Mouse (Mus musculus): ENCODE measurements around the gene Zbtb16.

Gene Zbtb16

DNA sequence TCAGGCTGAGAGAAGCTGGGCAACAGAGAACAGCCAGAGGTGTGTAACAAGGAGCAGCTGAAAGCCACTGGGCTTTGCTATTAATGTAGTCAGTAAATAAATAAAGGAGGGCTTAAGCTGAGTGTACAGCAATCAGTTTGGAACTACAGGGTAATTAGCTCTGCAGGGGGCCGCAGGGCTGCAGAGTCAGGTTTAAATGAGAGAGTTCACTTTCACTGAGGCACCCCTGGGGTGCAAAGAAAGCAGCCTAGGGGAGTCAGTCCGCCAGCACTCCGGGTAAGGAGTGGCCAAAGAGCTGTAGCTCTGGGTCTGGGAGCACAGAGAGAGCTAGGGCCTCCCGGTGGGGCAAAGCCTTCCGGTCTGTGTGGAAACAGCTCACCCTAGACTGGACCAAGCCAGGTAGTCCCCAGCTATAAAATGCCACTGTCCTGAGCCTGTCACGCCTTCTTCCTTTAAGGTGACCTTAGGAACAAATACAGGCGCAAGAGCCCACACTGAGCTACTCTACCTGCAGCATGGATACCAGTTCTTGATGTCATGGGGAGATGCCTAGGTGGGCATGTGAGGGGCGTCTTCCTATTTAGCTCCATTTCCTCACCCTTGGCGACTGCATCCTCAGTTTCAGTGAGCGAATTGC is 188.3 kb downstream of the Zbtb16 start:
- in situ Hi-C loops (cut with MboI, MseI) = loop anchor here (5.0 to 10.0 kb wide), 2 partner anchors 245 to 847 kb away; no protein-coding TSS in a partner anchor

DNA sequence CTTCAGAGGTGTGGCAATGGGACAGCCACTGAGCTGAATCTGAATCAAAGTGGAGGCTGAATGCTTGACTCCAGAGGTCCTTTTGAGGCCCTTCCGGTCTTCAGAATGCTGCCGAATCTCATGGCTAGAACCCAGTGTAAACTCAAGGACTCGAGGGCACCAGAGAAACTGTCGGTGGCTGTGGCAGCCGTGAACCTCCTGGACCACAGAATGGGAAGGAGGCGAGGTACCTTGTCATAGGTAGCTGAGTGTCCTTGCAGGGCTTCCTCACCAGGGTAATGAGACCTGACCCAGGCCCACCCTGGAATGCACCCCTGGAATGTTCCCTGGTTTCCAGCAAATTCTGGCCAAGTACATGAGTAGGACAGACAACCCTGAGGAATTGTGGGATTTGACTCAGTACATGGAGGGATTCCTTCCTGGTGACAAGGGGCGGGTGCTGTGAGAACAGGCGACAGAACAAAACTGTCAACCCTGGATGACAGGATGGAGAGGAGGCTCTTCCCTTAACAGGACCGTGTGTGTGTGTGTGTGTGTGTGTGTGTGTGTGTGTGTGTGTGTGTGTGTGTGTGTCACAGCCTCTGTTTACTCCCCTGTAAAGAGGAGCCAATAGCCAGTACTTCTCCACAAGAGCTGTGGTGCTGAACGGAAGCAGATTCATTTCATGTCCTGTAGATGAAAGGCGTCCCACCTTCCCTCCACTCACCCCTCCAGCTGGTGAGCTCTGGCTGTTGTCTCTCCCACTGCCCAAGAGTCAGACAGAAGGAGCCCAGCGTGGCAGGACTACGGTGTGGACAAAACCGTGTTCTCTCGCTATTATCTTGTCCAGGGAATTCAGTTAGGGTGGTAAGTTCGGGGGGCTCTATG is 189.0 kb downstream of the Zbtb16 start:
- in situ Hi-C loops (cut with MboI, MseI) = loop anchor here (5.0 to 10.0 kb wide), 2 partner anchors 245 to 848 kb away; no protein-coding TSS in a partner anchor

DNA sequence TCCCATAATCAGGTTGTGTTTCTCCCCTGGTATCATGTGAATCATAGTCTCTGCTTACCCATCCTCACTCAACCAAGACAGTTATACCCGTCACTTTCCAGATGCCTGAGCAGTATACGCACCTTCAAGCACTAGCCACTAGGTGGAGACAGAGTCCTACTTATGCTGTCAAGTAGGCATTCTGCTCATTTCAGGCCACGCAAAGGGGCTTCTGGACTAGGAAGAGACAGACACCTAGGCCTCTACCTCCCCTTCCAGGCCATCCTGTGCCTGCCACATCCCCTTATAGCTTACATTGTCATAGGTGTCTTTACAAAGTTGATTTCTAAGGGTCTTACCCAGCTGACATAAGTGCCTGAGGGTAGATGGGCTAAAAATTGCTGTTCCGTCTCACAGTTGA is 189.8 kb downstream of the Zbtb16 start:
- in situ Hi-C loops (cut with MboI, MseI) = loop anchor here (5.0 to 10.0 kb wide), 2 partner anchors 246 to 849 kb away; no protein-coding TSS in a partner anchor

DNA sequence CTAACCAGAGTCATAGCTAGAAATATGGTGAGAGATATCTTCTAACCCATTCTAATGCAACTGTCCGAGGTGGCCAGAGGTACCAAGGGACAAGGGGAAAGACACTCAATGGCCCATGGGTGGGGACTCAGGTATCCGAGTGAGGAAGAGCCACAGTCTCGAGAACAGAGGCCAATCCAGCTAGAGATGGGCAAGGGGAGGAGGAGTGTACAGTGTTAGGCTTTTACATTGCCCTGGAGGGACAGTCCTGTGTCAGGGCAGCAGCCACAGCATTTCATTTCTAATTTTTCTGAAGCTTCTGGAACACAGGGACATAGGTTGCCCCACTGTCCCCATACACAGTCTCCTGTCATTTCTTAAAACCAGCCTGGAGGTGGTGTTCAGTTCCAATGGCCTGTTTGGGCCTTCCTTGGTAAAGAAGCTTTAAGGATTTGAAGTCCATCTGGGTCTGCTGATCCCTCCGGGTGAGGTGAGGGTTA is 190.3 kb downstream of the Zbtb16 start:
- in situ Hi-C loops (cut with MboI, MseI) = loop anchor here (5.0 to 10.0 kb wide), 2 partner anchors 247 to 849 kb away; no protein-coding TSS in a partner anchor

DNA sequence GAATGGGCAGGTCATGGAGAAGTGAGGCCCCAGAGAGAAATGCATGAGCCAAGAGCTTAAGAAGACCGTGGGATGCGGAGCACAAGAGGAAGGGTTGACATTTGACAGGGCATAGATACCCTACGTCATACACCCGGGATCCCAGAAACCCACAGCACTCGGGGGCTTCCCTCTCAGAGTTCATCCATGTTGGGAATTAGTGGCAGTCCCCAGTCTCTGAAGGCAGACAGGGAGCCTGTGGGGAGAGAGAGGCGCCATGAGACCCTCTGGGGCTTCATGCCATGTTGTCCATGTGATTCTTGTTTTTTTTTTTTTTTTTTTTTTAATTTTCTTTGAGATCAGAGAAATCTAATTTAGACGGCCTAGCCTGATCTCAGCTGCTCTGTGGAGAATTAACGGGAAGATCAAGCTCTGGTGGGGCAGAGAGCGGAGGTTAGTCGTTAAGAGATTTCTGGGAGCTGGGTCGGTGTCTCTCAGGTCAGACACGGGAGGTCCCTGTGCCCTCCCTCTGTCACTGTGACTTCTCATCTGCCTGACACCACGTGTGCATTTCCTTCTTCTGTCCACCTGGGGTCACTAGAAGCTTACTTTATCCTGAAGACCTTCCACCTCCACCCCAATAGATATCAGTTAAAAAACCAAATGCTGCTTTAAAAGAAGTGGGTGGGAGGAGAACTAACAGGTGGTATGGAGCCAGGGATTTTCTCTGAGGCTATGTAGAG is 190.9 kb downstream of the Zbtb16 start:
- in situ Hi-C loops (cut with MboI, MseI) = loop anchor here (5.0 to 10.0 kb wide), 2 partner anchors 247 to 850 kb away; no protein-coding TSS in a partner anchor

DNA sequence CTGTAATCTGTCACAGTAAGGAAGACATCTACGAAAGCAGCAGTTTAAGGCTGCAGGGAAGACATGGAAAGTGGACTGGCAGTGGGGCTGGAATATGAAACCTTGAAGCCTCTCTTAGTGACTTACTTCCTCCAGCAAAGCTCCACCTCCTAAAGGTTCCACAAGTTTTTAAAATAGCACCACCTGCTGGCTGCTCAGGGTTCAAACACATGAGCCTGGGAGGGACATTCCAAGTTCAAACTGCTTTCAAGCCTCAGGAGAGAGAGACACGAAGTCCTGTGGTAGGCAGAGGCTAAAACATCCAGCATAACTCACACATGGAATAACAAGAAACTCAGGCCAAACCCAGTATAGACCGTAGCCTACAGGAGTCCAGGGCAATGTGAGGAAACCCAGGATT is 191.6 kb downstream of the Zbtb16 start:
- in situ Hi-C loops (cut with MboI, MseI) = loop anchor here (10.0 kb wide), 1 partner anchor 850 kb away; no protein-coding TSS in a partner anchor

DNA sequence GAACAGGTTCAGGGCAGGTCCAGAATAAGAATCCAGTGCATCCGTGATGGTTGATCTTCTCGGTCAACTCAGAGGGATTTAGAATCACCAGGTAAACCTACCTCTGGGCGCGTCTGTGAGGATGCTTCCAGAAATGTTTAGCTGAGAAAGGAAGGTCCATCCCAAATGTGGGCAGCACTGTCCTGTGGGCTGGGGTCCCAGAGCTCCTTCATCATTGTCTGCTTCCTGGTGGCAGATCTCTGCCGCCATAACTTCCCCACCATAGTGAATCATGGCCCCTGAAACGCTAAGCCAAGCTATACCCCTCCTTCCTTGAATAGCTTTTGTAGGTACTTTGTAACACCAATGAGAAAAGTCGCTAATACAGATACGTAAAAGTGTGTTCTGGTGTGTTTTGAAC is 194.4 kb downstream of the Zbtb16 start:
- in situ Hi-C loops (cut with MboI, MseI) = loop anchor here (10.0 kb wide), 1 partner anchor 853 kb away; no protein-coding TSS in a partner anchor

DNA sequence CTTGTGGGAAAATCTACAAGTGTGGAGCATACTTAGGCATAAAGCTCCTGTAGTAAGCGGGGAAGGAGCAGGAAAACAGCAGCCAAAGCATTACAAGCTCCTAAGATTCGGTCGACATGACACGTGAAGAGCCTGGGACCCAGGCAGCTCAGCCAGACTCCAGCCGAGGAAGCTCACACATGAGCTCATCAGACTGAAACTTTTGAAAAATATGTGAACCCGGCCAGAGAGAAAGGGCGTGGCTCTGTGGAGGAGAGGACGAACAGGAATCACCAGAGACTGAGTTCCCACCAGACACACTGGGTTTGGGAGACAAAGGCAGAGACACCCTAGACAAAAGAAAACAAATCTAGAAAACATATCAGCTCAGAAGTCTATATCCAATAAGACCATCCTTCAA is 195.1 kb downstream of the Zbtb16 start:
- in situ Hi-C loops (cut with MboI, MseI) = loop anchor here (10.0 kb wide), 1 partner anchor 854 kb away; no protein-coding TSS in a partner anchor

DNA sequence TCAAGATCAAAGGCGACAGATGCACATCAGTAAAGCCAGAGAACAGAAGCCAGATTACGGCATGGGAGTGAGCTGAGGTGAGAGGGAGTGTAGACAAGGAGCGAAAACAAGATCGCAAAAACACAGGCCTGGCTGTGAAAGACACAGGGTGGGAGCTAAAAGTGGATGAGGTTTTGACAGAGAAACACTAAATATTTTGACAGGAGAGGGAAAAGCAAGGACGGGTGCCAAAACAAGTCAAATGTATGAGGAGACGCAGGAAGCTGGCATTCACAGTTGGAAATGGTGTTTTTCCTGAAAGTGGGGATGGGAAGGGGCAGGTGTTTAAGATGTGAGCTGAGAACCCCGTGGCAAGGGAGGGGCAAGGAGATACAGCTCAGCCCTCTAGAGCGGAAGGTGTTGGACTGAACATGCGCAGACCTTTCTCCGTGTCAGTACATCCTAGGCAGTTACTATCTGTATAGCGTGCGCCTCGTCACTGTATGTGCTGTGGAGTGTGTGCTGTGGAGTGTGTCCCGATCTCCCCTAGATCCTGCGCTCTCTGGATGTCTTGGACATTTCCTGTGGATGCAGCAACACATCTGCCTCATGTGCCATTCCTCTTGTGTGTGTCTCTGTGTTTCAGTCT is 197.7 kb downstream of the Zbtb16 start:
- in situ Hi-C loops (cut with MboI, MseI) = no loop called here

DNA sequence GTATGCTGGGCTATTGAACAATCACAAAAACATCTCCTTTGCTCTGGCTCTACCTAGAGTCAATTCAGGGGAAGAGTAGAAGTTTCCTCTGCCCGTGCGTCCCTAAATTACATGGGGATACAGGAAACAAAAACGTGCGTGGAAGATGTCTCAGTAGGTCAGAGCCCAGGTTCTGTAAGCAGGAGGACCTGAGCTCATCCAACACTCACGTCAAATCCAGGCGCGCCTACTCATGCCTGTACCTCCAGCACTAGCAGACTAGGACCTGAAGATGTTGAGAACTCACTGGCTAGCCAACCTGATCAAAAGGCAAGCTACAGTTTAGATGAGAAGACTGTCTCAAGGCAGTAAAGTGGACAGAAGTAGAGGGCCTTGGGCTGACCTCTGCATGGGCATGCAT is 198.9 kb downstream of the Zbtb16 start:
- in situ Hi-C loops (cut with MboI, MseI) = no loop called here

DNA sequence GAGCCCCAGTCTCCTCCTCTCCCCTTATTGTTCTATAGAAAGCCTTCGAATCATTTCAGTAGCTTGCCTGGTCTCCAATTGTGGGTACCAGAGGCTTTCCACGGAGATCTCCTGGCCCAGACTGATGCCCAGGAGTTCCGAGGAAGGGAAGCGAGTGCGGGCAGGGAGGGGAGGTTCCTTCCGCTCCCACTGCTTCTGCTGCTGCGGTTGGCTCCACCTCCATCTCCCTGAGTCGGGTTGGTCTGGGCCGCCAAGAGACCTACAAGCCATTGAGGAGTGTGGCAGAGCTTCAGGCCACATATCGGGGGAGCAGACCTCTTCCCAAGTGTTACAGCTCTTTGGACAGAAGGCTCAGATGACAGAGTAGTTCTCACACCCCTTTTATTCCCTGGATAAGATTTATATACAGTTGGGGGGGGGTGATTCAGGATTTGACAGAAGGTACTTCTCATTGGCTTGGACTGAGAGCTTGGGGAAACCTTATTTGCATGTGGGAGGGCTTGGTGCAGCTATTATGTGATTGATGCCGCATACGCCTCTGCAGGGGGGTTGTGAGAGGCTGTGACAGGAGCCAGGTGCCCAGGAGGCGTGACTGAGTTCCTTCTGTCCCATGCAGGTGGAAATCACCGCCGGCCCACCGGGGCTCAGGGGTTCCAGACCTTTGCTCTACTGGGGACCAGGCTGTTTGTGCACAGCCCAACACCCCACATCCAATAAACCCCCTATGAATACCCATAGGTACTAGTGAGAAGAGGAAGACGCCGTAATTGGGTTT is 200.3 kb downstream of the Zbtb16 start:
- in situ Hi-C loops (cut with MboI, MseI) = no loop called here

DNA sequence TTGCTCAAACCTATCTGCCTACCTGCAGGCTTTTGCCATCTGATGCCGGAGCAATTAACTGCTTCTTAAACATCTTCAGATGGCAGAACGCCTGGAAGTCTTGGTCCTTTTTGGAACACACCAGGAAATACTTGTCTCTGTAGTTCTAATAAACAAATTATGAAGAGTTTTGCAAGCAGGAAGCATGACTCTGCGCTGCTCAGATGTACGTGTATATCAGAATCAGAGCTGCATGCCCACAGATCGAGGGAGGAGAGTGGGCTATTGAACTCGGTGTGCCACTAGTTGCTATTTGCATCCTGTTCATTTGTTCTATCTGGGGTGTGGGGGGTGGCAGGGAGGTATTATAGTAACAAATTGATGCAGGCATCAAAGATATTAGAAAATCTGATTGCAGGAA is 202.9 kb downstream of the Zbtb16 start:
- in situ Hi-C loops (cut with MboI, MseI) = no loop called here

DNA sequence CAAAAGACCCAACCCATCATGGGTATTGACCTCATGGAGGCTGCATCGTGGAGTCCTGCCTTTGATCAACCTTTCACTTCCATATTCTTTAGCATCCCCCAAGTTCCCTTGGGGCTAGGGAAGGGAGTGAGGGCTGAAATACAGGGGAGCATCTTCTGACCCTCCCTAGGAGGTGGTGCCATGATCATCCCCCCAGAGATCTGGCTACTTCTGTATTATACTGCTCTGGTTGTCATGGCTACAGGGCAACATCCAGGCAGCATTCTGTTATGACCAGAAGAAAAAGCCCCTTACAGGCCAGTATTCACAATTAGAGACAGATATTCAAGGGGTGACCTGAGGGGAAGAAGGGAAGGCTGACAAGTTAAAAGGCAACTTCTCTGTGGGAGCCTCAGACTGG is 216.8 kb downstream of the Zbtb16 start:
- in situ Hi-C loops (cut with MboI, MseI) = loop anchor here (10.0 kb wide), 1 partner anchor 364 kb away; no protein-coding TSS in a partner anchor

DNA sequence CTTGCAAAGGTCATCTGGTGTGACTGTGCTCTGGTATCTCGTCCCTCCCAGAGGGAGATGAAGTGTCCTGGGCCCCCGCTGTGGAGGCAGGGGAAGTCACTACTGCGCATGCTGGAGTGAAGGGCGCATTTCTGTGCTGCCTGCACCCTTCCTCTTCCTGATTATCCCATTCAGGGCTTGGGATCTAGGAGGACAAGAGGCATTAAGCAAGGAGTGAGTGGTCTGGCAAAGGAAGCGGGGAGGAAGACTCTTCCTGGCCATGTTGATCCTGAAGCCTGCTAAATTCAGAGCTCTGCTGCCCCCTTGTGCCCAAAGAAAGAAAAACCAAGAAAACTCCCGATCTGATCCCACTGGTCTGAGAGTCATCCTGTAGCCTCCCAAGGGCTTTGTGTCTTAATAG is 217.4 kb downstream of the Zbtb16 start:
- in situ Hi-C loops (cut with MboI, MseI) = loop anchor here (10.0 kb wide), 1 partner anchor 364 kb away; no protein-coding TSS in a partner anchor

DNA sequence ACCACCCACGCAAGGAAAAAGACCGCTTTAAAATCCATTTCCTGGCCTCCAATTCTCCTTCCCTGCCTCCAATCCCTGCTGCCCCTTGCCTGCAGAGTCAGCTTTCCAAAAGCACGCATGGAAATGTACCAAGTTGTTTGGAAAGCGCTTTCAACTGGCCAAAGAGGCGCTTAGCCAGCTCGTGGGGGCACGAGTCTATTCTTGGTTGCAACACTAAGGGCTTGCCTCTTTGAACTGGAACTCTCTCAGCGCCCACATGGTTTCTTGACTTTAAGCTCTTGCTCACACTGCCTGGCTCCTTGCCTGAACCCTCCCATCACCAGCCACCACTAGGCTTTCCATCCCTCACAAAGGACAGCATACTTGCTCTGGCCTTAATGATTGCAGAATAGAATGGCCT is 217.9 kb downstream of the Zbtb16 start:
- in situ Hi-C loops (cut with MboI, MseI) = loop anchor here (10.0 kb wide), 1 partner anchor 363 kb away; no protein-coding TSS in a partner anchor

DNA sequence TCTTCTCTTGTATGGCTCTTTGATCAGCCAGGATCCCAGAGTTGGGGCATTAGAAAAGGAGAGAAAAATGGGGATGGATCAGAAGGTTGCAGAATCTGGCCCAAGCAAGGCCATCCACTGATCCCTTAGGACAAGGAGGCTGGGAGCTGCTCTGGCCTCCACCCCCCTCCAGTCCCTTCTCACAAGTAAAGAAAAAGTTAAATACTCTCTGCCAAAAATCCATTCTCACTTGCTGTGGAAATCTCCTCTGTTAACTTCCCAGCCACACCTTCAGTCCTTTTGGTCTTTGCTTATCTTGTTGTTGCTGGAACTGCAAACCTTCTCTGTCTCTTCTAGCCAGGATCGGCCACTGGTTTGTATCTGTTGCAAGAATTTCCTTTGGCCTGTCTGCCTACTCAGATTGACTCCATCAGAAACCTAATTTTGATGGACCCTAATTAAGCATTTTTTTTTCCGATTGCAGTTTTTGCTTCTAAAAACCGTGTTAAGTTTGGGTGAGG is 218.5 kb downstream of the Zbtb16 start:
- in situ Hi-C loops (cut with MboI, MseI) = loop anchor here (10.0 kb wide), 1 partner anchor 363 kb away; no protein-coding TSS in a partner anchor

DNA sequence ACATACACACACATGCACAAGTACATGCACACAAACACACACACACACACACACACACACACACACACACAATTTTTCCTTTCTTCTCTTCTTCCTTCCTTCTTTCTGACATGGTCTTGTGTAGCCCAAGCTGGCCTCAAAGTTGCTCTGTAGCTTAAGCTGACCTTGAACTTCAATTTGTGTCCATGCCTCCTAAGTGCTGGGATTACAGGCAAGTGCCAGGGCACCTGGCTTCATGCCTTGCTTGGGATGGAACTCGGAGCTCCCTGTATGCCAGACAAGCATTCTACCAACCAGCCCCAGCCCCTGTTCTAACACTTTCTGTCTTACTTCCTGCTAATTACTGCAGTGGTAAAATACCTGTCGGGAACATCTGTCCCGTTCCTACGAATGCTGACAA is 222.8 kb downstream of the Zbtb16 start:
- in situ Hi-C loops (cut with MboI, MseI) = loop anchor here (10.0 kb wide), 1 partner anchor 358 kb away; no protein-coding TSS in a partner anchor

DNA sequence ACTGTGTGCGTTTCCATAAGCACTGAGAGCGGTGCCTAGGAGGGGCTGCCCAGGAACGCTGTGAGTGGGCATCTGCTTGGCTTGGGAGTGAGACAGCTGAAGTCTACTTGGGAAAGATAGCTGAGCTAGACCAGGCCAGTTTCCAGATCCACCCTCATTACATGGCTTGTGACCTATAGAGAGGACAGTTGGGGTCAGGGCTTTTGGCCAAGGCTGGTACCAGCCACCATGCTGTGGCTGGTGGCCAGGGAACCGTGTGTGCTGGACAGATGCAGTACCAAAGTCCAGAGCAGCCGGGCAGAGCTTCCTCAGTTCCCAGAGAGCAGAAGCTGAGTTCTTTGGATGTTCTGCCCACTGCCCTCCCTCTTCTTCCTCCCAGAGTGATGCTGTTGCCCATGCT is 223.5 kb downstream of the Zbtb16 start:
- in situ Hi-C loops (cut with MboI, MseI) = loop anchor here (10.0 kb wide), 1 partner anchor 358 kb away; no protein-coding TSS in a partner anchor

DNA sequence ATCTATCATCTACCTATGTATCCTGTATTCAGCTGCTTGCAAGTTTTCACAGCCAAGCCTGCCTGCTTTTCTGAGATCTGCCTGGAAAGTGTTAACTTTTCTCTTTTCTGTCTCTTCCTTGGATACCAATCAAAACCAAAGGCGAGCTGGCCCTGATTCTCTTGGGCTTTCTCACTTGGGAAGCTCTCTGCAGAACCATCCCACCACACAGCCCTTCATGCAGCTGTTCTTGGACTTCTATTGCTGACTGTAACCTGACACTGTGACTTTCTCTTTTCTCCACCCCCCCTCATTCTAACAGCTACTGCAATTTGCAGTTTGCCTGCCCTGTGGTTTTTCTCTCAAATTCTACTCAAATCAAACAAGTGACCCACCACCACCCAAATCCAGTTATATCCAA is 225.0 kb downstream of the Zbtb16 start:
- in situ Hi-C loops (cut with MboI, MseI) = loop anchor here (10.0 kb wide), 1 partner anchor 356 kb away; no protein-coding TSS in a partner anchor

DNA sequence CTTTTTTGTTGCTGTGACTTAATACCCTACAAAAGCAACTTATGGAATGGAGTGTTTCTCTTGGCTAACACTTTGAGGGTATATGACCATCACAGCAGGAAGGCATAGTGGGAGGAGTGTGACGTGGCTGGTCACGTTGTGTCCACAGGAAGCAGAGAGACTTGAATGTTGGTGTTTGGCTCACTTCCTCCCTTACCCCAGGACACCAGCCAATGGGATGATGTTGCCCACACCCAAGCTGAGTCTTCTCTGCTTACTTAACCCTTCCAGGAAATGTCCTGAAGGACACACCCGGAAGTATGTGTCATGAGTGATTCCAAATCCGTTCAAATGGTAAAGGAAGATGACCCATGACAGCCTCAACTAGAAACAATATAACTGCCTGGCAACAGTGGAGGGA is 226.3 kb downstream of the Zbtb16 start:
- in situ Hi-C loops (cut with MboI, MseI) = loop anchor here (10.0 kb wide), 1 partner anchor 355 kb away; no protein-coding TSS in a partner anchor
